Mouse (Mus musculus): ENCODE data around the gene Zfp866.

DNA sequence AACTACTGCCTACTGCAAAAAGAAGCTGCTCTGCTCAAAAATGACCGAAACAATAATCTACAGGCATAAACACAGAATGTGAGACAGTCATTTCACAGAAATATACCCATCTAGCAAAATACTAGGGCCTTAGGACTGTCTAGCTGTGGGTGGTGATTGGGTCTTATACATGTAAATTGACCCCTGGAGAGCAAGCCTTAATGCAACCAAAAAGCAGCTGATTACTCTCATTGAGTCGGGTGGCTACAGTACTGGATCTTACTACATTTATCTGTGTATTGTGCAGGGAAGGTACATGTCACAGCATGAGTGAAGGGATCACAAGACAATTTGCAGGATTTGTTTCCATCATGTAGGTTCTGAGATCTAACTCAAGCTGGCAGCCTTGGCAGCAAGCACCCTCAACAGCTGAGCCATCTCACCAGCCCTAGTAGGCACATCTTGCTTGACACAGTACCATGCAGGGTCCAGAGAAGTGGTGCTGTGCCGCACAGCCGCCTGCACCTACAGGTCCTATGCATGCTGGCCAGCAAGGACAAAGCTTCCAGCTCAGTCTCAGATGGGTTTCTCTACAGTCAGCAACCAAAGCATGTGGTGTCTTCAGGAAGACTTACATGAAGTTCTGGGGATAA, 29.0 kb downstream of the Zfp866 start:
- TF ChIP-seq MXI1 (IDR thresholded peaks at IDR 0.05; ENCODE audit: low read depth, low read length) (no peak), MYB (IDR thresholded peaks at IDR 0.05; ENCODE audit: low read depth, low read length) (no peak)

Data from MEL (cell line).